Mouse (Mus musculus) adrenal gland, adult 8-10 months (tissue): Measurements from ENCODE around the gene Slc38a9. TPM values are rescaled to one million over a fixed set of nuclear protein-coding genes. Genes with fewer than 3 reads are reported as not detected.

Experiments
- DNase-seq: peaks from one replicate; pipeline ENCODE4 v3.0.0; 2022
- total RNA-seq, 4 experiments: library from RNA; stranded (reverse); gene quantifications; 2 replicates each; pipeline ENCODE4 v1.2.4; 2022

Slc38a9 gene
- total RNA-seq, 4 experiments from 2014 or later = 27.8 to 39.4 (median 36.0) TPM

DNA sequence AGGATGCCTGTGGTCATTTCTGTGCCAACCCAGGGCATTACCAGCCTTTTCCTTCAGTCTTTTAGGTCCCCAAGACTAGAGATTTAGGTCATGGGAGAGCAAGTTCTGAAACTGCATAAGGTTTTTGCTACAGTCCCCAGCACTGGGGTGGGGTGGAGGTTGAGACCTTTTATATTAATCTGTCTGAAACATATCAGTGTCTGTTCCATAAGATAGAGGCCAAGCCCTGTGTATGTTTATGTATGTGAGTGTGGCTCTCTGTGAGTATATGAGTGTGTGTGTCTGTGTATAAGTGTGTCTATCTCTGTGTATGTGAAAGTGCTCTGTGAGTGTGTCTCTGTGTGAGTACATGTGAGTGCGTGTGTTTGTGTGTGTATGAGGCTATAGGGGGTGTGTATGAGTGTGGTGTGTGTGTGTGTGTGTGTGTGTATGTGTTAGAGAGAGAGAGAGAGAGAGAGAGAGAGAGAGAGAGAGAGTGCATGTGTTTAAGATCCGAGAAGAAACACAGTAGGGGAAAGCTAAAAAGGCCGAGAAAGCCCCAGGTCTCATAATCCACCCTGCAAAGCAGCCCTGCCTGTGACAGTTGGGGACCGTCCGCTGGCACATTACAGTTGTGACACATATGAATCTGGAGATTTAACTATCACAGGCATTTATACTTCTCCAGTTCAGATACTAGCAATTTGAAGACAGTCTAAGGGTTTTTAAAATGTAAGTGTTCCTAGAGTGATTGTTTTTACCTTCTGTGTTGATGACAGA lies 85.6 kb downstream of the Slc38a9 start:
- DNase-seq = no peak

DNA sequence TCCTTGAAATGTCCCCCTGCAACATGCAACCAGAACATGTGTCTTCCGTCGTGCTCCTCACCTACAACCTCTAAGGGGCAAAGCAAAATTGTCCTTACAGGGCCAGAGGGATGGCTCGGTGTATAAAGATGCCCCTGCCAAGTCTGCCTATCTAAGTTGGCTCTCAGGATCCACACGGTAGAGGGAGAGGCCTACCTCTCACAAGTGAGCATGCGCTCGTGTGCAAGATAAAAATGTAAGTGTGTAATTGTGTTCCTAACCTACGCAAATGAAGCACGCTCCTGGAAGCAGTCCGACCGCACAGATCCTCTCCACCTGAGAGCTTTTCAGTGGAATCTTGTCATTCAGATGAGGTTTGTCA lies 86.1 kb downstream of the Slc38a9 start:
- DNase-seq = no peak

DNA sequence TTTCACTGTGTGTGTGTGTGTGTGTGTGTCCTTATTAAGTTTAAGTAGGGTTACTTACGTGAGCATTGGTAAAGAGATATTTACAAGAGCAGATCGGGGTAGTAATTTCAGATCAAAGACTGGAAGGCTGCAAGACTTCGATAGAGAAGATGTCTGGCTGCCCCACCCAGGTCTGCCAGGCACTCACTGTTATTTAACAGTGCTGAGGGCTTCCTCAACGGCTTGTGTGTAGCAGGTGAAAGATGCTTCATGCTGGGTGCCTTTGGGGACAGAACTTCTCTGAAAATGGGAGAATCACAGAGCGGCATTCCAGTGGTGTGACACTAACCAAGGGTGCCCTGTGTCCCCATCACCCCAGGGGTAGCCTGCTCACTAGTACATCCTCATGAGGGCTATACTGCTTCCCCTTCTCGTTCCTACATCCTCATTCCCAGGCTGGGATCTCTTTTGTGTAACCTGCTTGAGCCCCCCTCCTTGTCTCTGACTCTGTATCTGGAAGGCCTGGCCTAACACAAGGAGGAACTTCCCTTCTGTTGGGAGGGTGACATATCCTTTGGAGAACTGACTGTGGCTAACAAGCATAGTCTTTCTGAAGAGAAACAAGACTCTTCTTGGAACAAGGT lies 87.4 kb downstream of the Slc38a9 start:
- no peak for DNase-seq

DNA sequence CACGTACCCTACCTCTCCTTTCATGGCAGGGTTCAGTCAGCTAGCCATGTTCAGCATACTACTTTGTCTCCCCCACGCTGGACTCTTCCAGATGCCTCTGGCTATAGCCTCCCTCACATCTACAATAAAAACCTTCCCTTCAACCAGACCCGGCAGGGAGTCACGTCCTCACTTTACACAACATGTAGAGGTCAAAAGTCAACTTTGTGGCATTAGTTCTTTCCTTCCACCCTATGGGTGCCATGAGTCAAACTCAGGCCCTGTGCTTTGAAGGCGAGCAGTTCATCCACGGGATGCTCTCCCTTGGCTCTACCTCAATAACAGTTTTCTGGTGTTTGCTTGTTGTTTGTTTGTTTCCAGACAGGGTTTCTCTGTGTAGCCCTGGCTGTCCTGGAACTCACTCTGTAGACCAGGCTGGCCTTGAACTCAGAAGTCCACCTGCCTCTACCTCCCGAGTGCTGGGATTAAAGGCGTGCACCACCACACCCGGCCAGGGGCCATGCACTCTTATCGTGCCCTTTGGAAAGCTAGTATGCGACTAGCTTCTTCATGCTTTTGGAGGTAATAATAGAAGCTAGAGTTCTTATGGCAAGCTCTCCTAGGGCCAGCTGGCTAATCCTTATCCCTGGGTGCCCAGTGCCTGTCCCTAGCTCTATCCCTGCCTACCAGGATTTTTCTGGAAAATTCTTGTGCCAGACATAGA lies 88.4 kb downstream of the Slc38a9 start:
- DNase-seq = no peak

DNA sequence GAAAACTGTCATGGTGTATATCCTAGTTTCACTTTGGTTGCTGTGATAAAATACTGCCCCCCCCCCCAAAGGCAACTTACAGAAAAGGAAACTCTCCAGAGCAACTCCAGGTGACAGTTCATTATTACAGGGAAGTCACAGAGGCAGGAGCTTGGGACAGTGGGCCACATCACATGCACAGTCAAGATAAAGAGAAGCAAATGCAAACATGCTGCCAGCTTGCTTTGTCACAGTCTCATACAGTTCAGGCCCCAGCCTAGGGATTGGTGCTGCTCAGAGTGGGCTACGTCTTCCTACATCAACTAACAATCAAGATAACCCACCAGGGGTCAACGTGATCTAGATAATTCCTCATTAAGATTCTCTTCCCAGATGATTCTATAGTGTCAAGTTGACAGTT lies 89.3 kb downstream of the Slc38a9 start:
- no peak for DNase-seq

DNA sequence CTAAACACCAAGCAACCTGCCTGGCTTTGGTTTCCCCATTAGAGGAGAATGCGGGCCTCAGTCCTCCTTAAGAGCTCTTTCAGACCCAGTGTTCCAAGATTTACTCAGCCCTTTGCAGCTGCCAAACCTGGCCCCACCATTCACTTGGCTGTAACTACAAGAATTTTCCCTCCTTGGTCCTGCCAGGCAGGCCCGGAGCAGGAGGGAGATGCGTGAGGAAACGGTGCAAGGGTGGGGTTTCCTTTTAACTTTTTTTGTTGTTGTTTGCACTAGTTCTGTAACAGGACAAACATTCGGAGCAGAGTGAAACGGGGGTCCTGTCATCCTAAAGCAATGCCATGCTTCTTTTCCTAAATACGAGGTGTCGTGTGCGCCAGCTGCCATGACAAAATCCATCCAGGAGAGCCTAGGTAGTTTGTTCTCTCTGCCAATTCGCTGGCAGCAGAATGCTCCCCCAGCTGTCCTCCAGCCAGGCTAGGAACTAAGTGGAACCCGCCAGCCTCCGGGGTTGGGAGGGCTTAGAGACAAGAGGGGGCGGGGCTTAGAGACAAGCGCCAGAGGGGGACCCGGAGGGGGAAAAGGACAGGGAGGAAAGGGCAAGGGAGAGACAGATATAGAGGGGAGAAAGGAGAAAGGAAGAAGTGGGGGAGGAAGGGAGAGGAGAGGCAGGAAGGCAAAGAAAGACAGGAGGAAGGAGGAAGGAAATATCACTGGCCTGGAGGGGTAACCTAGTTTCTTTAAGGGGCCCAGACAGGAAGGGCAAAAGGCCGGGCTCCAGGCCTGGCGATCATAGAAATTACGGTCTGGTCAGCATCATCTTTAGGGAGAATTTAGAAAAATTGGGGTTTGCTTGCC lies 91.1 kb downstream of the Slc38a9 start:
- DNase-seq = no peak

DNA sequence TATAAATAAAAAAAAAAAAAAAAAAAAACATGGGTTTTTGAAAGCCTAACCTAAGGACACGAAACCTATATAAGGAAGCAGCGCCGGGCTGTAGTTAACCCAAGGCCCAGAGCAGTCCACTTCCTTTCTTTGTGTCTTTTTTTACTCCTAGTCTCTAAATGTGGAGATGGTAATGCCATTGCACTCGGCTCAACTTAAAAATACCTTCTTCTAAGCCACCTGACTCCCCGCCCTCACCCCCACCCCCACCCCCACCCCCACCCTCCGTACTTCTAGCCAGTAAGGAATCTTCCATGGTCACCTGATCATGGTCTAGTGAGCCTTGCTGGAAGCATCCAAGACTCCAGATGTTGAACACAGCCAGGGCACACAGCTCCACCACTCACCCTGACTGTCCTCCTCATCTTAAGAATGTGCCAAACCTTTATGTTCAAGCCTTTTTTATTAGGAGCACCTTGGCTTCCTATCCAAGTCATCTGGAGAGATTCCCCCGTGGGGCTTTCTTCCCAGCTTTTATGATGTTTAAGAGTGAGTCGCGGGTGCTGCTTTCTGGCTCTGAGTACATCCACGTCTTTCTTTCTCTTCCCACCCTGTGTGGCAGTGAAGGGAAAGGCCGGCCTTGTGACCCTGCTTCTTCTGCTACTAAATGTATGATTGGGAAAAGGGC lies 91.9 kb downstream of the Slc38a9 start:
- no peak for DNase-seq

DNA sequence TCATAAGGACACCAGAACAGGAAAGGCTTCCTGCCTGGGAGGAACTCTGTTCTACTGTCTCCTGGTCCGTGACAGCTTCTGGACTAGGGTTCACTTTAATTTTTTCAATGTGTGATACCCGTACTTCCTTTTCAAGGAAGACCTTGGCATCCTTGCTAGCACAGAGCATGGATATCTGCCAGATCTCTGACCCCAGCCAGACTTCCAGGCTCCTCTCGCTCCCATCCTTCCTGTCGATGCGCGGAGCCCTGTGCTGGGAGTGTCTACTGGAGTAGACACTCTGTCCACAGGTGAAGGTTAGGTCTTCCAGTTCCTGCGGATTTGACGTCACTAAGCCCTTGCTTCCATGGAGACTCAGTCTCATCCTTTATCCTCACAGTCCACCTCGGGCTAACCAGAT lies 93.0 kb downstream of the Slc38a9 start:
- DNase-seq = peak; percentile 82

DNA sequence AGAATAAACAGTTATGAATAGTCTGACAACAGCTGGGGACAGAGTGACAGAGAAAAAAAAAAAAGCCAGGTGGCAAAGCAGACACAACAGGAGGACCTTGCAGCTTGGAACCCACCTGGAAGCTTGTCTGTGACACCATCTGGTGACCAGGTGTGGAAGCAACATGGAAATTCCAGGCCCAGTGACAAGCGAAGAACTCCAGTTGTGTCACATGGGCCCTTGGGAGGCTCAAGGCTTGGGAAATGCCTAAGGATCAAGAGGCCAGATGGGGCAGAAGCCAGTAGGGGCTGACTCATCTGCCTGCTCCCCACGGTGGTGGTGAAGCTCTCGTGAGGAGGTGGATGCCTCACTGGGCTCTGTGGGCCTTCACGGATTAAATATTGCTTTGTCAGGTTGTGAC lies 94.3 kb downstream of the Slc38a9 start:
- peak; percentile 60 for DNase-seq

DNA sequence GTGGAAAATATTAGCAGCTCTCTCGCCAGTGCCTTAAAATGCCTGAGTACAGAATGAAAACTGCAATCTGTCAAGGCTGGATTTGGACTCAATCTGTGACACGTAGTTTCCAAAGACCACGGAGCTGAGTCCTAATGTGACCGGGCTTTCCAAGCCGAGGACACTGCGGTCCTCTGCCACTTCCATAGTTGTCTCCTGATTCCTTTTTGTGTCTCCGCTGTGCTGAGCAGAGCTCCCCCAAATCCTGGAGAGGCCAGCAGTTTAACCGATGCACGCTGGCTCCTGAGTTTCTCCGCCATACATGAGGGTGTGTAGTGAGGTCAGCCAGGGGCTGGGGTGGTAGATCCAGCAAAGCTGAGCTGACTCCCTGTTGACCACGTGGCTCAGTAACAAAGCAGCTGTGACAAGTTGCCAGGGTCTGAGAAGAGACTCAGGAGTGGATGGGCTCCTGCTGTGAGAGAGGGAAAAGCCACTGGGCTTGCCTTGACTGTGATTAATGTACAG lies 95.0 kb downstream of the Slc38a9 start:
- DNase-seq = no peak

DNA sequence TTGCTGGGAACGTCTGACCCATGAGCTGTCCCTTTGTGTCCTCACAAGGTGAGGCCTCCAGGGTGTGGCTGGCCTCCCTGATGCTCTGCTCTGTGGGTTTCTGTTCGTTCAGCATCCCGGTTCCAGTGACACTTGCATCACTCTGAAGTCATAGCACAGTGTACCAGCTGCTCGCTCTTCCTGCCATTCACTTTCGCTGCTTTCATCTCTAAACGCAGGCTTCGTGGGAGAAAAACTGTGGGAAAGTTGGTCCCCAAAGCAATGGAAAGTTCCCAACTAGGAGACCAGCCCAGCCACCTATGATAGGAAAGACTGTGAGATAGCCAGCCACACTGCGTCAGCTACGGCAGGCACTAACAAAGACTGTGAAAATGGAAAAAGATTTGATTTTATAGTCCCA lies 96.8 kb downstream of the Slc38a9 start:
- DNase-seq = no peak

DNA sequence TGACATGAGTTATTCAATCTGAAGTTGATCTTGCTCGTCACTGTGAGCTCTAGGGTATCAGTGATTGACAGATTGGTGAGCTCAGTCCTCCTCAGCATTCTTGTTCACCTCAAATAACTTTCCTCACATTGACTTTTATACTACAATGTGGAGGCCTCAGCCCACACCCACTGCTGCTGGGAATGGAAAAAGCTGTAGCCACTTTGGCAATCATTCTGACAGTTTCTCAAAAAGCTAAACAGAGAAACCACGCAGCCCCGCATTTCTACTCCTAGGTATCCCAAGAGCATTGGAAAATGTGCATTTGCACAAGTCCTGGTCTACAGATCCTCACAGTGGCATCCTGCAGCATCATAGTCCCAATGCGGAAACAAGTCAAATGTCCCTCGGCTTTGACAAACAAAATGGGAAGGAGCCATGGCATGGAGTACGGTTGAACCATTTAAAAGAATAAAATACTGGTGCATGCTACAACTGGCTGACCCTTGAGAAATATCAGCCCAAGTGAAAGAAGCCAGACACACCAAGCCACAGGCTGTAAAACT lies 98.1 kb downstream of the Slc38a9 start:
- DNase-seq = no peak

DNA sequence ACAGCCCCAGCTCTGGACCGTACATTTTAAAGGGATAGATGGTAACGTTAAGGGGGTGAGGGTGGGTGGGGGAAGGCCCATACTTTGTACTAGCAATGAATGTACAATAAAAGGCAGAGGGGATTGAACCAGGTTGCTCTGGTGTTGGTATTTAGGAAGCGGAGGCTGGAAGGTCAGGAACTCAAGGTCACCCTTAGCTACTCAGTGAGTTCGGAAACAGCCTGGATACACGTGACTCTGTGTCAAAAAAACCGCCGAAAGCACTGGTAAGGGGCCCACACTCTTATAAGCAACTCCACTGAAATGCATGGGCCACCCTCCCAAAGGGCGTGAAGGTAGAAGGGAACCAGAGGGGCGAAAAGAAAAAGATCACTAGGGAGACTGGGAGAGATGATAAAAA lies 98.8 kb downstream of the Slc38a9 start:
- DNase-seq = no peak

DNA sequence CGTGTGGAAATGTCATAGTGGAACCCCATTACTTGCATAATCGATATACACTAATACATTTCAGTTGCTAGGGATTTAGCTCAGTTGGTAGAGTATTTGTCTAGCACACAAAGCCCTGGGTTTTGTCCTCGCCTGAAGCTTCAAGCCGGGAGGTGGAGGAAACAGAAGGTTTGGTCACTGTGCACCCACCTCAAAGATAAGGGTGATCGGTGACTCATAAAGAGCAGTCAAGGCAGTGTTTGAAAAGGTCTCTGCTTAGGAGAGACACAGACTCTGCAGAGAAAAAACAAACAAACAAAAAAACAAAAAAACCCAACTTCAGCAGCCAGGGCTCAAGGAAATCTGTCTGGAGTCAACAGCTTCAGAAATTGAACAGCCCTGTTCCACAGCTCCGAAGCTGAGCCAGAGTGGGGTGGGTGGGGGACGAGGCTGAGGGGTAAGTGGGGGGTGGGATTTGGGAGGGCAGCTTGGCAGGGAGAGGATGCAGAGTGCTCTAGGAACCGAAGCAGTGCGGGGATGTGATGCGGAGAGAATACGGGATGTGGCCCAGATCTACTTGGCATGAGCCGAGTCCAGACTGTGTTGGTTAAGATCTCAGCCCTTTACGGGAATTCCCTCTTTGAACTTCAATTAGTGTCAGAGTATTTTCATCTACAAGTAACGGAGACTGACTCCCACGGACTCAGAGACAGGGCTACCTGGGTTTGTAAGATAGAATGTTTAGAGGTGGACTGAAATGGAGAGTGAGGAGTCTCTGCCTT lies 99.4 kb downstream of the Slc38a9 start:
- DNase-seq = no peak

DNA sequence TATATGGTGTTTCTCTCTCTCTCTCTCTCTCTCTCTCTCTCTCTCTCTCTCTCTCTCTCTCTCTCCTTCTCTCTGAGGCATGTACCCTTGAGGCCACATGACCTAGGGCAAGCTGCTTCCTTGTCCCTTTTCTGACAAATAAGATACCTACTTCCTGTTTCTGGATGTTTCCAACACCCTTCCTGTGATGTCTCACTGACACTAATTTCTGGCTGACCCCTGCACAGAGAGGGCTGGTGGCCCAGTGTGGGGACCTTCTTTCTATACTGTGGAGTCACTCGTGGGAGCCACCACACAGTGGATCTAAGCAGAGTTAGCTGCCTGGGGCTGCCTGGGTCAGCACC lies 100.0 kb downstream of the Slc38a9 start:
- DNase-seq = no peak

DNA sequence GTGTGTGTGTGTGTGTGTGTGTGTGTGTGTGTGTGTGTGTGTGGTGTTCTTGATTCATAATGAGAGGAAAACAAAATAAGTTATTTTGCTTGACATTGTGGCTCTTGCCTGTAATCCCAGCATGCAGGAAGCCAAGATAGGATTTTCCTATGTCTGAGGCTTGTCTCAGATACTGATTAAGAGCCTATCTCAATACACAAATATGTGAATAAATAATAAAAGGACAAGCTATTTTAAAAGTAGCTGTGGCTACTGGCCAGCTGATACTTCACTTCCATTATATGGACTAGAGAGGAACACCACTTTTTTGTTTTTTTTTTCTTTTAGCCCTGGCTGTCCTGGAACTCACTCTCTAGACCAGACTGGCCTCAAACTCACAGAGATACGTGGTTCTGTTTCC lies 101.2 kb downstream of the Slc38a9 start:
- DNase-seq = no peak

DNA sequence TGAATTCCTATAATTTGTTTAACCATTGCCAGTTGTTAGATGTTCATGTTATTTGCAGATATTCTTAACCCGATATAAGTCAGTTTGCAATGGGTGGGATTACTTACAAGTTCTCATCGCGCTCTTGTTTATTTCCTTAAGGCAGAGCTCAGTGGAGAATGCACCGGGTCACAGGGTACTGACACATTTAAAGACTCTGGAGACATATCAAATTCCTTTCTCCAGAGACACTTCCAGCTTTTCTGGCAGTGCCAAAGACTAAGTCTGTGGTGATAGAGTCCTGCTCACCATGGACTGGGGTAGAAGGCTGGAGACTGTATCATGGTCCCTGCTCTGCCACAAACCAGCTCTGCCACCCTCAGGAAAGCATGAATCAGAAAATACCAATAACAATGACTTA lies 102.0 kb downstream of the Slc38a9 start:
- DNase-seq = no peak

DNA sequence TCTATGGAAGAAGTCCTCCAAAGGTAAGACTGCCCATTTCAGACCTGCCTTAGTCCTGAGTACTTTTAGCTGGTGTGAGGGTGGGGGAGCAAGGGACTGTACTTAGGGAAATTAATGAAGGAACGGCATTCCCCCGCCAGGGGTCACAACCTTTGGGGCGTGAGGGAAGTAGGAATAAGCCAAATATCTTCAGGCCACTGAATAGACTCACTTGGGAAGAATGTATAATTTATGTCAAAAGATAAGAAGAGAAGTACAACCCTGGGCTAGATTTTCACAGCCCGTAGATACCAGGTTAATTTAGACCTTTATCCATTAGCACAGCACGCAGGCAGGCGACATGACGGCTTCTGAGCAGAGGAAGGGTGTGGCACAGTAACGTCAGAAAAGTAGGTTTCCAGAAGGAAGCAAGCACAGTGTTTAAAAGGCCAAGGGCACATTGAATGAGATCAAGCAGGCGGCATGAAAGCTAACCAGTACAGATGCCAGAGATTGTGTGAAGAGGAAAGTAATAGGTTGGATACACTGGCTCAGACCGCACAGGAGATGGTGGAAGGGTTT lies 103.1 kb downstream of the Slc38a9 start:
- DNase-seq = peak; percentile 62

DNA sequence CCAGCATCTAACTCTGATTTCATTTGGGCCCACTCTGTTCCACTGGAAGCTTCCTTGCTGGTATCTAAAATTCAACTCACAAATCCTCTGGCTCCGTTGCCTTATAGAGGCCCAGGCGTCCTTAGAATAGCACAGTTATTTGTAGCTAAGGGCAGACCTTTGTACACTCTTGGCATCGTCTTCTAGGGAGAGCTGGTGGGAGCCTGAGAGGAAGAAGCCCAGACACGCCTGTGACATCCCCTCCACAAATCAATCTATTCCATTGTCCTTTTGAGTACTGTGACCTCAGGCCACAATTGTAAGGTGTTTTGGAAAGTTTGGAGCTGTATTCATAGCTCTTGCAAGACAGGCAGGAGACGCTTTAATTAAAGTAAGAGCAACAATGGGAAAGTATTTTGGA lies 104.0 kb downstream of the Slc38a9 start:
- DNase-seq = no peak

DNA sequence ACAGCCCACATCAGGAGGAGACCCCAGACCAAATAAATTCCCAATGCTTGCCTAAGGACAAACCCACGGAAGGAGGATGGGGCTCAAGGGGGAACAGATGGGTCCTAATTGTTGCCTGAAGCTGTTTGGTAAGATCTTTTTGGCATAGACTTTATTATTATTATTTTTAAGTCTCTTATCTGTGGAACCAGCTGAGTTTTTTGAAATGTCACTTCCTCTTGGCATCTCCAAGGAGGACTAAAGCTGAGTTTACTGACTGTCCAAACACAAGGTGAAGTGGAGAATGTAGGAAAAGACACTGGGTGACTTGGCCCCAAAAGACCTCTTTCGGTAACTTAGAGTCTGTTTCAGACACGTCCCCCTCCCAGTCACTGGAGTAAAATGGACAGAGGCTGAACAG lies 105.1 kb downstream of the Slc38a9 start:
- DNase-seq = no peak
